Mouse (Mus musculus): ENCODE results near the gene B4galt1.

DNA sequence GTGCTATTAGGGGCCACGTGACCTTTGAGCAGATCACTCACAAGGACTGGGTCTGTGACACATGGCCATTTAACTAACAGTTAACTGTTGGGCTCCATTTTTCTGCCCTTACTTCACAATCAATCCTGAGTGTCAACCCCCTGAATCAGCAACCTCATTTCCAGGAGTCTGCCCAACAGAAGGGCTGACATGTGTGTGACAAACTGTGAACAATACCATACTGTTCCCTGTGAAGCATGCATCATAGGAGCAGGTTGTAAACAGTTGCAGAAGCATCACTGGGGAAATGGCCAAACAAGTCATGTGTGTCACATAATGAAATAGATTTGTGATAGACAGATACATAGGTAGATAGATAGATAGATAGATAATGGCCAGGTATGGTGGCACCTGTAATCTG, 40.9 kb downstream of the B4galt1 start:
- TF ChIP-seq CTCF (IDR thresholded peaks at IDR 0.05; ENCODE audit: control insufficient read depth, insufficient read depth, low read length) (no peak), POLR2A (IDR thresholded peaks at IDR 0.05; ENCODE audit: borderline replicate concordance, control insufficient read depth, low read depth, low read length) (no peak)
